Mouse (Mus musculus) liver, postnatal 0 days (tissue): ENCODE data around the gene Pcbp3. TPM values are rescaled to one million over a fixed set of nuclear protein-coding genes. Genes with fewer than 3 reads are reported as not detected.

ENCODE experiments used
- ATAC-seq: fragments of 200-750 bp; cut with Nextera tagmentation; 2 replicates; pipeline ENCODE4 v1.8.0; 2017; ENCODE audit warnings: mild to moderate bottlenecking, moderate library complexity
- DNase-seq: peaks from one replicate; pipeline ENCODE4 v3.0.0-alpha.2; 2016
- H3K27ac ChIP-seq: fragments of 300-500 bp; sonication (generic); 2 replicates; pipeline ENCODE4 v1.5.1; 2014; ENCODE audit warnings: antibody characterized with exemption, moderate library complexity, mild to moderate bottlenecking, low read depth
- H3K27me3 ChIP-seq: fragments of 300-500 bp; sonication (generic); 2 replicates; pipeline ENCODE4 v1.6.1; 2014; ENCODE audit warnings: low read length, control low read depth, mixed read lengths; ENCODE audit not compliant: insufficient read depth
- H3K36me3 ChIP-seq: fragments of 300-500 bp; sonication (generic); replicated peaks from 2 replicates; pipeline ENCODE4 v1.6.1; 2014; ENCODE audit warnings: mild to moderate bottlenecking, control low read depth, low read length, moderate library complexity, mixed read lengths; ENCODE audit not compliant: insufficient read depth
- H3K4me1 ChIP-seq: fragments of 300-500 bp; sonication (generic); 2 replicates; pipeline ENCODE4 v1.6.1; 2014; ENCODE audit warnings: antibody characterized with exemption, mild to moderate bottlenecking, control low read depth; ENCODE audit not compliant: insufficient read depth
- H3K4me2 ChIP-seq: fragments of 300-500 bp; sonication (generic); 2 replicates; pipeline ENCODE4 v1.6.1; 2014; ENCODE audit warnings: low read depth, mild to moderate bottlenecking, low read length, moderate library complexity, mixed read lengths
- H3K4me3 ChIP-seq: fragments of 300-500 bp; sonication (generic); 2 replicates; pipeline ENCODE4 v1.5.1; 2014; ENCODE audit warnings: low read depth, low read length
- H3K9ac ChIP-seq: fragments of 300-500 bp; sonication (generic); replicated peaks from 2 replicates; pipeline ENCODE4 v1.6.1; 2014; ENCODE audit warnings: mild to moderate bottlenecking, moderate library complexity
- H3K9me3 ChIP-seq: fragments of 300-500 bp; sonication (generic); 2 replicates; pipeline ENCODE4 v1.6.1; 2016; ENCODE audit warnings: mild to moderate bottlenecking, control low read depth, low read length, mixed read lengths
- CTCF ChIP-seq: sonication (generic); IDR thresholded peaks from 2 replicates; pipeline ENCODE4 v1.5.1; 2016; ENCODE audit warnings: antibody characterized with exemption, low read depth
- EP300 ChIP-seq: IDR thresholded peaks from 2 replicates; pipeline ENCODE4 v1.6.1; 2016; ENCODE audit warnings: antibody characterized with exemption, low read depth, mild to moderate bottlenecking
- WGBS: fragments of 180-500 bp; shearing (Covaris S2); extraction: QIAGEN DNeasy Blood & Tissue Kit; methylation state at CpG from one replicate; pipeline ENCODE4 v1.1.7; 2014; ENCODE audit not compliant: insufficient replicate concordance; 5-methylcytosine and 5-hydroxymethylcytosine counted together
- polyA plus RNA-seq: library from polyadenylated mRNA; unstranded; fragments of >200 nt; fragmentation: Nextera tagmentation; extraction: Ambion mirVana; gene quantifications from 2 replicates; pipeline ENCODE4 v1.2.1, GENCODE M21; 2015

Pcbp3 gene
- polyA plus RNA-seq, 1 experiment from 2014 or later = 2.9 TPM

DNA sequence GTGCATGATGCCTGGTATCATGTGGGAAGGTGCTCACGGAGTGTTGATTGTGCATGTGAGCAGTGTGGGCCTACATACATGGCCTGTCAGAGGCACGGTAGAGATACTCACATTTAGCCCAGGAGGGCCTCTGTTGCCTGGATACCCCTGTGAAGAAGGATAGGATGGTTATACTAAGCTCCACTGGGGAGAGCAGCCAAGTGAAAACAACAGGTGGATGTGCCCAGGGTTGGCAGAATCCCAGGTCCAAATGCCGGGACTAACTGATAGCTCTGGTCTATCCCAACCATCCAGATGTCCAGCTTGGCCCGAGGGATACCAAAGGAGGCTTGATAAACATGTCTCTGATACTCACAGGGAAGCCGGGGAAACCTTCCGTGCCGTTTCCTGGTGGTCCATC is 247.4 kb downstream of the Pcbp3 start:
- Histone ChIP-seq H3K4me2 (no peak overlapping the region), H3K4me1 (no peaks in the 10 kb centered on the region), H3K36me3 (no peaks in the 10 kb centered on the region), H3K27ac (no peak overlapping the region), H3K9me3 (no peaks in the 10 kb centered on the region), H3K4me3 (no peak overlapping the region), H3K9ac (no peak overlapping the region), H3K27me3 (no peaks in the 10 kb centered on the region)
- no peak for ATAC-seq
- TF ChIP-seq CTCF = no peak
- TF ChIP-seq EP300 = no peak
- WGBS = 70% methylated on average over 7 of the region's 7 CpGs
- DNase-seq = no peak

DNA sequence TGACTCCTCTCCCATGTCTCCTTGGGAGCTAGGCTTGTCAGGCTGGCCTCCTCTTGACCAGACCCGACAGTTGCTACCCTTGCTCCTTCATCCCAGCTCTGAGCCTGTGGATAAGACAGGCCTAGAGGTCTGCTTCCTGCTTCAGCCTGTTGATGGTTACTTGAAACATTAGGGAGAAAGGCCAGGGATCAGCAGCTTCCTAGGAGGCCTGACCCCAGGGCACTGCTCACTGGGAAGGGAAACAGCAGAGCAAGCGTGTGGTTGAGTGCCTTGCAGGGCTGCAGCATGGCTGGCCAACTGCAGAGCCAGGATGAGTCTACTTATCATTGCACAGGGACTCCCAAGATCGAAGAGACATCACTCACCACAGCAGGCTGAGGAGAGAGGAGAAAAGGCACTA is 249.2 kb downstream of the Pcbp3 start:
- DNase-seq (no peak), ATAC-seq (no peak)
- no peaks in the 10 kb centered on the region for H3K27me3 ChIP-seq
- WGBS = 75% methylated on average over 3 of the region's 3 CpGs
- H3K4me2 ChIP-seq = no peak overlapping the region
- no peaks in the 10 kb centered on the region for H3K36me3 ChIP-seq
- H3K4me3 ChIP-seq = no peak overlapping the region
- H3K4me1 ChIP-seq = no peaks in the 10 kb centered on the region
- no peak overlapping the region for H3K27ac ChIP-seq
- TF ChIP-seq EP300 = no peak
- H3K9me3 ChIP-seq = no peaks in the 10 kb centered on the region
- H3K9ac ChIP-seq = no peak overlapping the region

Other genes with a start within 250 kb of the Pcbp3 start
- gene Col6a1, start 235.7 kb downstream of the Pcbp3 start, polyA plus RNA-seq = 7.7 and 8.7 TPM in 2 replicates
- 7.1 and 10.5 TPM in 2 replicates for gene Slc19a1, start 70.4 kb upstream of the Pcbp3 start, polyA plus RNA-seq
- 137 and 167 TPM in 2 replicates for gene Col18a1, start 204.7 kb upstream of the Pcbp3 start, polyA plus RNA-seq